Mouse (Mus musculus) thymus, adult 2 months (tissue): ENCODE measurements around the gene Thtpa. TPM values are rescaled to one million over a fixed set of nuclear protein-coding genes. Genes with fewer than 3 reads are reported as not detected.
A peak's percentile ranks its signal among the peaks of the same experiment; 100 is the strongest.

ENCODE experiments used
- DNase-seq: peaks from one replicate; pipeline ENCODE4 v3.0.0; 2021
- H3K27ac ChIP-seq: fragments of 200-500 bp; 2 replicates; pipeline ENCODE4 v1.5.1; 2012; ENCODE audit warnings: low read length, control low read depth; ENCODE audit not compliant: control insufficient read depth, insufficient read depth
- H3K27me3 ChIP-seq: fragments of 200-500 bp; 2 replicates; pipeline ENCODE4 v1.6.1; 2012; ENCODE audit warnings: mild to moderate bottlenecking, low read length, moderate library complexity, mixed read lengths; ENCODE audit not compliant: control insufficient read depth, insufficient read depth
- H3K36me3 ChIP-seq: fragments of 200-500 bp; 2 replicates; pipeline ENCODE4 v1.6.1; 2012; ENCODE audit warnings: mild to moderate bottlenecking, low read length, moderate library complexity; ENCODE audit not compliant: control insufficient read depth, insufficient read depth
- H3K4me1 ChIP-seq: fragments of 200-500 bp; replicated peaks from 2 replicates; pipeline ENCODE4 v1.6.1; 2012; ENCODE audit warnings: low read length; ENCODE audit not compliant: control insufficient read depth, insufficient read depth
- H3K4me3 ChIP-seq: fragments of 200-500 bp; 2 replicates; pipeline ENCODE4 v1.5.1; 2012; ENCODE audit warnings: mild to moderate bottlenecking, low read length, control low read depth, moderate library complexity; ENCODE audit not compliant: control insufficient read depth, insufficient read depth
- CTCF ChIP-seq: fragments of 200-500 bp; IDR thresholded peaks from 2 replicates; pipeline ENCODE4 v1.5.1; 2012; ENCODE audit warnings: mild to moderate bottlenecking, control low read depth, low read length, moderate library complexity, borderline replicate concordance; ENCODE audit not compliant: control insufficient read depth, poor library complexity, insufficient read depth; ENCODE audit errors: extremely low read depth
- POLR2A ChIP-seq: fragments of 200-500 bp; IDR thresholded peaks from 2 replicates; pipeline ENCODE4 v1.6.1; 2012; ENCODE audit warnings: mild to moderate bottlenecking, low read length, control low read depth, moderate library complexity; ENCODE audit not compliant: control insufficient read depth, poor library complexity, insufficient read depth; ENCODE audit errors: extremely low read depth
- WGBS: fragments of 180-500 bp; shearing (Covaris S2); methylation state at CpG from one replicate; pipeline ENCODE4 v1.1.7; 2018; 5-methylcytosine and 5-hydroxymethylcytosine counted together
- polyA plus RNA-seq: library from polyadenylated mRNA; depleted of rRNA; stranded (reverse); fragments of >200 nt; gene quantifications from 2 replicates; pipeline ENCODE4 v1.2.3, GENCODE M21; 2012

Thtpa gene
- polyA plus RNA-seq, 1 experiment: 6.0 TPM

DNA sequence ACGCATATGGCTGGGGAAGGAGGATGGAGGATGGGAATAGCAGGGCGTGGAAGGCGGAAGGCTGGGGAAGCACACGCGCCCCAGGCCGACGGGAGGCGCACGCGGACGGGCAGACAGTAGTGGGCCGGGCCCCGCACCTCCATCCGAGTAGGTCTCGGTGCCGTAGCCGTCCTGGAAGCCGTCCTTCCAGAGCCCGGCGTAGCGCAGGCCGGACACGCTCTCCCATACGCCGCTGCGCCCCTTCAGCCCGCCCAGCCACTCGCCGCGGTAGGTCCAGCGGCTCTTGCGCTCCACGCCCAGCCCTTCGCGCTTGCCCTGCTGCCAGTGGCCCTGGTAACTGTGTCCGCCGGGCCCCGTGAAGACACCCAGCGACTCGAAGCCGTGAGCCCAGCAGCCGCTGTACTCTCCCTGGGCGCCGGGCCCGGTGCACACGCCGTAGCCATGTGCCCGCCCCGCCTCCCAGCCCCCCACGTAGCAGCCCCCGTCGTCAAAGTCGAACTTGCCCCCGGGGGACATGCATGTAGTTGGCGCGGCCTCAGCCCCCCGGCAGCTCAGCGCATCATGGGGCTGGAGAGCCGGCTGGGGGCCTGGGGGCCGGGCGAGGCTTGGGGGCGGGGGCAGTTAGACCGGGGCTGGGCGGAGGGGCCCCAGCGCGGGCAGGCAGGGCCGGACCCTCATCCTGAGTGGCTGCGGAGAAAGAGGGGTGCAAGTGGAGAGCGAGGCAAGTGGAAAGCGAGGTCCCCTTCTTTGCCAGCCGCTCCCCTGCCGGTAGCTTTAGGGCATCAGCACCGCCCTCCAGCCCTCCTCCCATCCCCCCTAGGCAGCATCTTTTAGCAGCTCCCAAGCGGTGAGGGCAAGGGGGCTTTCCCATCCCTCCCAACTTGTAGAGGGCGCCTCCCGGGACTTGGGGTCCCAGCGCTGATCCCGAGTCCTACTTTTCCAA lies 20.4 kb downstream of the Thtpa start:
- Histone ChIP-seq H3K4me1 (peaks cover 9% of the 10 kb centered on the region), H3K4me3 (peak overlapping the region; percentile 26), H3K36me3 (no peaks in the 10 kb centered on the region), H3K27ac (no peak overlapping the region), H3K27me3 (peaks cover 10% of the 10 kb centered on the region; the same call in 1 of the 2 replicates)
- TF ChIP-seq POLR2A (no peak), CTCF (no peak)
- WGBS: 4% methylated on average over 69 of the region's 78 CpGs
- no peak for DNase-seq

DNA sequence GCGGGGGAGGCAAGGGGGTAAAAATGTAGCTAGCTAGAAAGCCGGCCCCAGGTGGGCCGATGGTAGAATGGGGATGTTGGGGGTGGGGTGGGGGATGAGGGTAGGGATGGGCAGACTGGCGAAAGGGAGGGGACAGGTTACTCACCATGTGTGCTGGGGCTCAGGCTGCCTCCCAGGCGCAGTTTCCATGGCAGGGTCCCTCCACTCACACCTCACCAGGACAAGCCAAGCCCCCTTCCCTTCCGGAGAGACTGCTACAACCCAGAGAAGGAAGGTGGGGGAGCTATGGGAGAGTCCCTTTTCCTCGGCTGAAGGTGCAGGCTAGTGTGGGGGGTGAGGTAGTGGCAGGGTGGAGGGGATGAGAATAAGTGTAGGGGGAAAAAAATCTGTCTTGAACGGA lies 21.3 kb downstream of the Thtpa start:
- Histone ChIP-seq H3K27ac (no peak overlapping the region), H3K27me3 (peaks cover 10% of the 10 kb centered on the region; the same call in 1 of the 2 replicates), H3K36me3 (no peaks in the 10 kb centered on the region), H3K4me3 (no peak overlapping the region), H3K4me1 (peaks cover 9% of the 10 kb centered on the region)
- no peak for DNase-seq
- WGBS: 14% methylated on average over 8 of the region's 8 CpGs
- no peak for TF ChIP-seq CTCF
- no peak for TF ChIP-seq POLR2A

DNA sequence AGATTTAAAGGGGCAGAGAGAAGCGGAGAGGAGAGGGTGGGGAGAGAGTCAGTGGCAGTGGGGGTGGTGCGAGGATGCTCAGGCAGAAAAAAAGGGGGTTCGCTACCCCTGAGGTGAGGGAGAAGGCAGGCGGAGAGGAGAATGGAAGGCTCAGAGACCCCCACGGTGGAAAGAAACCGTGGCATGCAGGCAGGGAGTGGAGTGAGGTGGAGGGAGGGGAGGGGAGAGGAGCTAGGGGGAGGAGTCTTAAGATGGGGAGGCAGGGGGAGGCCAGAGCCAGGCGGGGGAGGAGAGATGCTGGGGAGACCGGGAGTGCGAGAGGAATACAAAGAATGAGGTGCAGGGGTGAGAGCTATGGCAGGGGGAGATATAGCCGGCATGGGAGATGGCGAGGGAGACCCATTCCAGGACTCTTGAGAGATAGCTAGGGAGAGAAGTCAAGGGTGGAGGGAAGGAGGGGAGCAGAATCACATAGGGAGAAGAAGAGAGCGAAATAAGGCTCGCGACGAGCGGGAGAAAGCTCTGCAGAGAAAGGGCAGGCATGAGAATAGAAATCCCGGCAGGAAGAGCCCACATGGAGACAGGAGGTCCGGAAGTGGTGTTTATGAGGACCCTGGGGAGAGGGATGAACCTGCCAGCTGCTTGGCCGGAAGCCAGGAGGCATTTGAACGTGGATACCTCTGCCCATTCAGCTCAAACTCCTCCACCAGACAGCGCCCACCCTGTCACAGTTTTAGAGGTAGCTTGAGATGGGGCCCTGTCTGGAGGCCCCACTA lies 22.0 kb downstream of the Thtpa start, which contains the start of gene Jph4:
Jph4 (minus strand) TSS at position 511 of the 776 bp plus-strand sequence.
- Histone ChIP-seq H3K4me1 (peaks cover 9% of the 10 kb centered on the region), H3K27ac (no peak within 1 kb of the TSS), H3K4me3 (no peak within 1 kb of the TSS), H3K27me3 (peaks cover 10% of the 10 kb centered on the region; the same call in 1 of the 2 replicates), H3K36me3 (no peaks in the 10 kb centered on the region)
- TF ChIP-seq POLR2A (no peak), CTCF (no peak)
- DNase-seq: no peak
- WGBS: 53% methylated on average over 21 of the region's 21 CpGs

DNA sequence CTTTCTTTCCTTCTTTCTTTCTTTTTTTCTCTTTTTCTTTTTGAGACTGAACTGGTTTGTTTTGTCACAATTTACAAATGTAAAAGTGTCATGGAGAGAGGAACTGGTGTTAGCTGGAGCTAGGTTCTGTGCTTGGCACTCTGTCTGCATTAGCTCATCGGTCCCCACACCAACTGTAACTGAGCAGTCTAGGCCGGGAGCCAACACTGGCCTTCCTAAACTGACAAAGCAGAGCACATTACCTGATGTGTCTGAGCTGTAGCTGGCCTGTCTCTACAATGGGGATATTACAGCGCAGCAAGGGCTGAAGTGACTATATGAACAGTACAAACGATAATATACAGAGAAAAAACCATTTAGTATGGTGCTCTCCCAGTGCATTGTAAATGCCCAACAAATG lies 24.3 kb downstream of the Thtpa start:
- no peak overlapping the region for H3K27ac ChIP-seq
- H3K36me3 ChIP-seq: no peaks in the 10 kb centered on the region
- TF ChIP-seq POLR2A: no peak
- TF ChIP-seq CTCF: no peak
- H3K4me3 ChIP-seq: no peak overlapping the region
- H3K4me1 ChIP-seq: peaks cover 9% of the 10 kb centered on the region
- H3K27me3 ChIP-seq: peaks cover 10% of the 10 kb centered on the region; the same call in 1 of the 2 replicates
- DNase-seq: no peak
- 89% methylated on average over 4 of the region's 4 CpGs for WGBS

DNA sequence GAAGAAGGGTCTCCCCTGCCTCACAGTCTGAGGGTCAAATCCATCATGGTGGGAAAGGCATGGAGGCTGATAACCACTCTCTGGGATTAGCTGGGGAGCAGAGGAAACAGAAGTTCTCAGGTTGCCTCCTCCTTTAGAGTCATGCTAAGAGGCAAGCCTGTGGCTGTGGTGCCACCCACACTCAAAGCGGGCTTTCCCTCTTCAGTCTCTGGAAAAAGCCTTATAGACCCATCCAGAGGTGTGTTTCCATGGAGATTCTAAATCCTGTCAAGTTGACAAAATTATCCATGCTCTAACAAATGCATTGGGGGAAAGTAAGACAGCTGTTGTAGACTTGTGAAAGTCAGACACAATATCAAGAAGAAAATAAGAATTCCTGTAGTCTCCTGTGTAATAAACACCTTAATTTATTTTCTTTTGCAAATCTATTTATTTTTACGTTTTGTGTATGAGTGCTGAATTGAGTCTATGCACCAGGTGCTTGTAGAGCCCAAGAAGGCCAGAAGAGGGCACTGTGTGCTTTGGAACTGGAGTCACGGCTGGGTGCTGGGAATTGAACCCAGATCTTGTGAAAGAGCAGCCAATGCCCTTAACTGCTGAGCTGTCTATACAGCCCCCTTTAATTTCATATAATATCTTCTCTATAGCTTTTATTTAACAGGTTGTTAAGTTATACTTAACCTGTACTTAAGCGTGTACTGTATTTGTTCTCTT lies 25.0 kb downstream of the Thtpa start:
- 87% methylated on average over 4 of the region's 4 CpGs for WGBS

DNA sequence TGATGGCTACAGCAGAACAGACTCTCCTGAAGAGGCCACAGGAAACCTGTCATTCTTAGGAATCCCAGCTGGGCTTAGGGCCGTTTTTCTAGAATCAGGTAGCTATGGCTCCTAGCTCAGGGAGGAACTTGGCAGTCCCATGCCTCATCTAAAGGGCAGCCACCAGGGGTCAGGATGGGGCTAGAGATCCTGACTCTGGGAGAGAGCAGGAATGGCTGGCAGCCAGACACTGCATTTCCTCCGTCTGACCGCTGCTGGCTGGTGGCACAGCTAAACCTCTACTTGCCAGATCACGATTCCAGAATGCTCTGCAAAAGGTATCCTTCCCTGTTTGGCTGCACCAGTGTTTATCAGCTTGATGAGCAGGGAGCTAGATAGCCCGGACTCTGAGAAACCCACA lies 27.4 kb downstream of the Thtpa start:
- DNase-seq: peak; percentile 59
- 0 out of 2 replicates have a peak, but pooled peaks have one; percentile 19 for TF ChIP-seq CTCF
- no peak for TF ChIP-seq POLR2A
- WGBS: 2% methylated on average over 5 of the region's 5 CpGs
- H3K27ac ChIP-seq: no peak overlapping the region
- no peaks in the 10 kb centered on the region for H3K27me3 ChIP-seq
- H3K4me3 ChIP-seq: no peak overlapping the region
- H3K36me3 ChIP-seq: no peaks in the 10 kb centered on the region
- no peaks in the 10 kb centered on the region for H3K4me1 ChIP-seq

More for the DNA sequence above, 25.0 kb downstream of the Thtpa start:
- peaks cover 5% of the 10 kb centered on the region for H3K4me1 ChIP-seq
- no peak overlapping the region for H3K27ac ChIP-seq
- no peak overlapping the region for H3K4me3 ChIP-seq
- no peak for DNase-seq
- TF ChIP-seq POLR2A (no peak), CTCF (no peak; the same call in 1 of the 2 replicates)
- peaks cover 7% of the 10 kb centered on the region; the same call in 1 of the 2 replicates for H3K27me3 ChIP-seq
- no peaks in the 10 kb centered on the region for H3K36me3 ChIP-seq
